Mouse (Mus musculus) spleen, adult 10 weeks (tissue): Measurements from ENCODE around the gene Actn4. TPM values are rescaled to one million over a fixed set of nuclear protein-coding genes. Genes with fewer than 3 reads are reported as not detected.

ENCODE experiments used
- polyA plus RNA-seq: library from polyadenylated mRNA; stranded (reverse); fragments of 350-450 nt; fragmentation: Illumina TruSeq; extraction: RNeasy Lipid Tissue Mini Kit (QIAGEN cat#74804); gene quantifications from one replicate; pipeline ENCODE4 v1.2.3, GENCODE M21; 2015; ENCODE audit warnings: low replicate concordance; ENCODE audit not compliant: insufficient read depth

The Actn4 gene
- 115 TPM for polyA plus RNA-seq

DNA sequence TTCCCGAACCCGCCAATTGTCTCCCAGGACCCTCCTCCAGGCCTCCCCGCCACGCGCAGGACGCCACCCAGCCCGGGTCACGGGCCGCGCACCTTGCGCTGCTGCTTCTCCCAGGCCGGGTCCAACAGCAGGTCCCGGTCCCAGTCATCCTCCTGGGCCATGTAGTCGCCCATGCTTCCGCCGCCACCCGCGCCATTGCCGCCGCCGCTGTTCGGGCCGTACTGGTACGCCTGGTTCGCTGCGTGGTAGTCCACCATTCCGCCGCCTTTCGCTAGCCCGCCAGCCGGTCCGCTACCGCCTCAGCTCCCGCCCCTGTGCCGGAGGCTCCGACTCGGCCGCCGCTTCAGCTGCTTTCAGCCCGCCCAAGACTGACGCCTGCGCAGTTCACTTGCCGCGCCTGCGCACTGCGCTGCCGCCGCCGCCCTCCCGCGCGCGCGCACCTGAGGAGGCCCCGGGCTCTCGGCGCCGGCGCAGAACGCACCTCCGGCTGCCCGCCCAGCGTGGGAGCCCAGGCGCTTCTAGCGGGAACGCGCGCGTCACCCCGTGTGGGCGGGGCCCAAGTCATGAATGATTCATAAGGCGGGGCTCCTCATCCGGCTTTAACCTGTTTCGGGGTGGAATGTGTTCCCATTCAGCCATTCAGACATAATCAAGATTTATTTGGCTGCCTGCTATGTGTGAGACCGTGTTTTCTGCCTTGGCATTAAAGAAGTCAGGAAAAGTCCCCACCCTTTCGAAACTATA, at the start of gene Actn4:
Gene Actn4 (minus strand): TSS at position 414 of the 744 bp plus-strand sequence.

DNA sequence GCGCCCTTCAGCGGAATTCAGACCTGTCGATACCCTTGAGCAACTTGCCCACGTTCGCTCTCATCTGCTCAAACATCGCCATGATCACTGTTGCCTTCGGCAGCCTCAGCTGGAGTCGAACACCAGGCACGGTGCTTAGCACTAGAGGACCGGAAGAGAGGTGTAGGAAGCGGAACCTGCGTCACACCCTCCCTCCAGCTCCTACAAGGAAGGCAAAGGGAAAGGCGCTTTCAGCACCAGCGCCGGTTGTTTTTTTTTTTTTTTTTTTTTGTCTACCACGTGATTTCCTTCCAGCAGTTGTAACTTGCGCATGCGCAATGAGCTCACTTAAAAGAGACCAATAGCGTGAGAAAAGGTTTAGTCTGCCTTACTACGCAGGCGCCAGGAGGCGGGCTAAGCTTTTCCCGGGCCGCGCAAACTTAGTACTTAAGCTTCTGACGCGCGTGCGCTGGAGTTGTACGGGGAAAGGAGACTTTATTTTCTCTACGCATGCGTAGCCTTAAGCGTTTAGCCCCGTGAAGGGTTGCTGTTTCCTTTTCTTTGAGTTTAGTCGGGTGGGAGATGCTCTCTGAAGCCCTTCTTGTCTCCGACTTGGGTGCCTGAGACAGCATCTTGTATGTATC, 19.6 kb upstream of the Actn4 start, which contains the start of the genes Eif3k and Map4k1:
Gene Eif3k (minus strand): TSS at position 214 of the 623 bp plus-strand sequence.
Gene Map4k1 (plus strand): TSS at position 400 of the 623 bp plus-strand sequence.

DNA sequence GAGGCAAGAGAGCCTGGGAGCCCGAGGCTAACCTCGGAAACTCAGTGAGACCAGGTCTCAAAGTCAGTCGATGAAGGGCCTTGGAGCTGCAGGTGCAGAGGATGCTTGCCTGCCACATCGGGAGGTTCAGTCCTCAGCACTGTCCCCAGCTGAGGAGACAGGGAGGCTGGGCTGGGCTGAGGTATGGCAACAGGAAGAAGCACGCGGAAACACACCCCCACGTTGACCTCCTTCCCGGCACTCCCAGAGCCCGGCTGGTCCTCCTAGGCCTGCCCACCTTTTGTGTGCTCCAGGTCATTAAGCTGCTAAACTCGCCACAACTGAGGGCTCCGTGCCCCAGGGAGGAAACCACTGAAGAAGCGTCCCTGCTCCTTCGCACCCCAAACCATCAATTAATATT, 80.9 kb downstream of the Actn4 start, which contains the start of gene Capn12:
Gene Capn12 (plus strand): TSS at position 224 of the 400 bp plus-strand sequence.

DNA sequence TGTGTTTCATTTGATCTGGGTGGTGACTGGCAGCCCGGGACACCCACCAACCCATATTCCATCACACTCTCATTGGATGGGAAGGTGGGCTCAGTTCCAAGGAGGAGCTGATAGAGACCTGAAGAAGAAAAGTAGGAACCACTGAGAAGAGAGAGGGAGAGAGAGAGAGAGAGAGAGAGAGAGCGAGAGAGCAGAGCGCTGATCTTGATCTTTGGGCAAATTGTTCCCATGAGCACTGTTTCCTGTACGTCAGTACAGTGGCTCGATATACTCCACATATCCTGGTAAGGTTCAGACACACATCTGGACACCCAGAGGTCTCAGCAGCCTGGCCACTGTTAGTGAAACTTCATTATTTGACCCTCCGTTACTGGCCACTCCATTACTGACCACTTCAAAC, 98.6 kb downstream of the Actn4 start, which contains the start of gene Lgals7:
Gene Lgals7 (plus strand): TSS at position 314 of the 400 bp plus-strand sequence.

Other genes with a start within 250 kb of the Actn4 start
- 2.4 TPM for gene Fbxo17, start 245.5 kb downstream of the Actn4 start, polyA plus RNA-seq
- gene Mrps12, start 220.5 kb downstream of the Actn4 start, polyA plus RNA-seq: 43.0 TPM
- 4.0 TPM for gene Sars2, start 220.3 kb downstream of the Actn4 start, polyA plus RNA-seq
- gene Ccer2, start 206.2 kb downstream of the Actn4 start, polyA plus RNA-seq: not detected
- 47.7 TPM for gene Sirt2, start 195.6 kb downstream of the Actn4 start, polyA plus RNA-seq
- gene Nfkbib, start 194.8 kb downstream of the Actn4 start, polyA plus RNA-seq: 8.3 TPM
- 77.4 TPM for gene Rinl, start 173.4 kb downstream of the Actn4 start, polyA plus RNA-seq
- gene Hnrnpl, start 153.8 kb downstream of the Actn4 start, polyA plus RNA-seq: 532 TPM
- gene Ech1, start 137.1 kb downstream of the Actn4 start, polyA plus RNA-seq: 60.7 TPM
- gene Lgals4, start 128.5 kb downstream of the Actn4 start, polyA plus RNA-seq: 26.4 TPM
- gene Lgals7, start 98.5 kb downstream of the Actn4 start, polyA plus RNA-seq: not detected
- gene Capn12, start 80.9 kb downstream of the Actn4 start, polyA plus RNA-seq: not detected
- 219 TPM for gene Eif3k, start 19.5 kb upstream of the Actn4 start, polyA plus RNA-seq
- gene Map4k1, start 19.7 kb upstream of the Actn4 start, polyA plus RNA-seq: 73.6 TPM
- gene Ryr1, start 162.8 kb upstream of the Actn4 start, polyA plus RNA-seq: 0.65 TPM
- 10.7 TPM for gene Rasgrp4, start 172.5 kb upstream of the Actn4 start, polyA plus RNA-seq
- 17.0 TPM for gene Fam98c, start 193.9 kb upstream of the Actn4 start, polyA plus RNA-seq
- not detected for gene Ggn, start 207.9 kb upstream of the Actn4 start, polyA plus RNA-seq
- gene Spred3, start 208.1 kb upstream of the Actn4 start, polyA plus RNA-seq: 4.7 TPM
- 176 TPM for gene Psmd8, start 218.4 kb upstream of the Actn4 start, polyA plus RNA-seq